Mouse (Mus musculus): Measurements from ENCODE around the gene Teddm1a. TPM values are rescaled to one million over a fixed set of nuclear protein-coding genes. Genes with fewer than 3 reads are reported as not detected.

Teddm1a gene
- polyA plus RNA-seq, 1 experiment: not detected

DNA sequence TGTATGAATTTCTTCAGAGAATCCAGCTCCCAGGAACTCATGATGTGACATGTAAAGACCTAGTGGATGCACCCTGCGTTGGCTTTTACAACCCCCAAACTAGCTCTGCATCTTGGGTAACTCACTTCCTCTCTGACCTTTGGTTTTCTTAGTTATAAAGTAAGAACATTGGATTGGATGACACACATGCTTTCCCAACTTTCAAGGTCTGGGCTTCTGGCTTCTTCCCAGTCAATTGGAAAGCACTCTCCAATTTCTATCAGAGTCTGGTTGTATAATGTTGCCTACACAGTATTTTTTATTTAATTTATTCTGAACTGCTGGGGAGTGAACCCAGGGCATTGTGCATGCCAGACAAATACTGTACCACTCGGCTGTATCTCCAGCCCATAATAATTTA is 38.9 kb downstream of the Teddm1a start:
- H3K36me3 ChIP-seq (ENCODE audit: control insufficient read depth, insufficient read depth, low read length): no peaks in the 10 kb centered on the region
- H3K27ac ChIP-seq (ENCODE audit: insufficient read depth, low read depth, low read length): no peak overlapping the region
- no peak for DNase-seq
- no peaks in the 10 kb centered on the region for H3K27me3 ChIP-seq (replicated peaks; ENCODE audit: control insufficient read depth, insufficient read depth, low read length)
- H3K4me1 ChIP-seq (ENCODE audit: control insufficient read depth, insufficient read depth, low read length): no peaks in the 10 kb centered on the region
- 57% methylated on average over 2 of the region's 2 CpGs for WGBS
- no peak overlapping the region for H3K4me3 ChIP-seq (ENCODE audit: insufficient read depth, low read depth, low read length)
- no peak for TF ChIP-seq CTCF (conservative IDR thresholded peaks at IDR 0.05; ENCODE audit: insufficient read depth, insufficient read length, low read depth, low read length)
- TF ChIP-seq POLR2A (IDR thresholded peaks at IDR 0.05; ENCODE audit: low read depth, low read length): no peak

DNA sequence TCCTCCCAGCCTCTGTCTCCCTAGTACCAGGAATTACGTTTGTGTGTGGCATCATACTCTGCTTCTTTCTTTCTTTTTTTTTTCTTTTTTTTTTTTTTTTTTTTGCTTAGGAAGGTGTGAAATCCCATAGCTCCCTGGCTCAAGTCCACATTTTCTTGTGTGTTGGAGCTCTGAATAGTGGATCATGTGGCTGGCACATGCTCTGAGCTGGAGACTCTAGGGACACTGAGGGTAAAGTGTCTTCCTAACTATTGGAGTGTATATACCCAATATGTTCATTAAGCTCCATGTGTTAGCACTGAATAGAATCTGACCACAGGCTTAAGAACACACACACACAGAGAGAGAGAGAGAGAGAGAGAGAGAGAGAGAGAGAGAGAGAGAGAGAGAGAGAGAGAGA is 42.2 kb downstream of the Teddm1a start:
- H3K36me3 ChIP-seq (ENCODE audit: control insufficient read depth, insufficient read depth, low read length): no peaks in the 10 kb centered on the region
- DNase-seq: no peak
- 62% methylated on average over 1 of the region's 1 CpGs for WGBS
- H3K4me1 ChIP-seq (ENCODE audit: control insufficient read depth, insufficient read depth, low read length): no peaks in the 10 kb centered on the region
- H3K4me3 ChIP-seq (ENCODE audit: insufficient read depth, low read depth, low read length): no peak overlapping the region
- H3K27me3 ChIP-seq (replicated peaks; ENCODE audit: control insufficient read depth, insufficient read depth, low read length): no peaks in the 10 kb centered on the region
- H3K27ac ChIP-seq (ENCODE audit: insufficient read depth, low read depth, low read length): no peak overlapping the region
- TF ChIP-seq POLR2A (IDR thresholded peaks at IDR 0.05; ENCODE audit: low read depth, low read length): no peak

DNA sequence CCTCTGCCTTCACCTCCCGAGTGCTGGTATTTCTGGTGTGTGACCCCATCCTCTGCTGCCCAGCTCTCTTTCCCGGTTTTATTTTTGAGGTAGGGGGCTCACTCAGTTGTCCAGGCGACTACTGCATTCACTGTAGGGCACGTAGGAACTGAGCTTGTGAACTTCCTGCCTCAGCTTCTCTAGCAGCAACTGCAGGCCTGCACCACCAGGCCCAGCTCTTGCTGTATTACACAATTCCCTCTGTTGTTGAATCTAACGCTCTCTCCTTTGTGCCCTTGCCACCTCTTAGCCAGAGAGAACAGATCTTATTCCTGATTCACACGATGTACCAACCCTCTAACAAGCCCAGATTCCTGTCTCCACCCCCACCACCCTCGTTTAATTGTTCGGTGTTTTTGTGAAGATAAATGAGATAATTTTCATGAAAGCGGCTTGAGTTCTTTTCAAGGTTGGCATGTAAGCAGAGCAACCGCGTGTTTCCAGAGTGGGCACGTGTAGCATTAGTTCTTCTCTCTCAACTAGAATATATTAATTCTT is 44.4 kb downstream of the Teddm1a start:
- DNase-seq: no peak
- TF ChIP-seq CTCF (conservative IDR thresholded peaks at IDR 0.05; ENCODE audit: insufficient read depth, insufficient read length, low read depth, low read length): no peak
- no peak for TF ChIP-seq POLR2A (IDR thresholded peaks at IDR 0.05; ENCODE audit: low read depth, low read length)

DNA sequence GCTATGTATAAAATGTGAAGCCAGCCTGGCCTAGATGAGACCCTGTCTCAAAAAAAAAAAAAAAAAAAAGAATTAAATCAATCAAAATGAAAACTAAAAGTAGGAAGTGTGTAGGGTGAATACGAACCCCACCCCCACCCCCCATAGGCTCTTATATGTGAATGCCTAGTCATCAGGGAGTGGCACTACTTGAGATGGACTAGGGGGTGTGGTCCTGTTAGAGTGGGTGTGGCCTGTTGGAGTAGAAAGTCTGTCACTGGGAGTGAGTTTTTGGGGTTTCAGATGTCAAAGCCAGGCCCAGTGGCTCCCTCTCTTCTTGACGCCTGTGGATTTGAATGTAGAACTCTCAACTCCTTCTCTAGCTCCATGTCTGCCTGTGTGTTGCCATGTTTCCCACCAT is 45.5 kb downstream of the Teddm1a start:
- no peak overlapping the region for H3K4me3 ChIP-seq (ENCODE audit: insufficient read depth, low read depth, low read length)
- no peaks in the 10 kb centered on the region for H3K27me3 ChIP-seq (replicated peaks; ENCODE audit: control insufficient read depth, insufficient read depth, low read length)
- H3K36me3 ChIP-seq (ENCODE audit: control insufficient read depth, insufficient read depth, low read length): no peaks in the 10 kb centered on the region
- no peak overlapping the region for H3K27ac ChIP-seq (ENCODE audit: insufficient read depth, low read depth, low read length)
- no peak for TF ChIP-seq POLR2A (IDR thresholded peaks at IDR 0.05; ENCODE audit: low read depth, low read length)
- TF ChIP-seq CTCF (conservative IDR thresholded peaks at IDR 0.05; ENCODE audit: insufficient read depth, insufficient read length, low read depth, low read length): no peak
- no peaks in the 10 kb centered on the region for H3K4me1 ChIP-seq (ENCODE audit: control insufficient read depth, insufficient read depth, low read length)
- no peak for DNase-seq
- 95% methylated on average over 2 of the region's 2 CpGs for WGBS

More for the DNA sequence above, 44.4 kb downstream of the Teddm1a start:
- Histone ChIP-seq H3K27ac (ENCODE audit: insufficient read depth, low read depth, low read length) (no peak overlapping the region), H3K27me3 (replicated peaks; ENCODE audit: control insufficient read depth, insufficient read depth, low read length) (no peaks in the 10 kb centered on the region), H3K4me3 (ENCODE audit: insufficient read depth, low read depth, low read length) (no peak overlapping the region), H3K36me3 (ENCODE audit: control insufficient read depth, insufficient read depth, low read length) (no peaks in the 10 kb centered on the region), H3K4me1 (ENCODE audit: control insufficient read depth, insufficient read depth, low read length) (no peaks in the 10 kb centered on the region)
- WGBS: 81% methylated on average over 12 of the region's 12 CpGs

DNA sequence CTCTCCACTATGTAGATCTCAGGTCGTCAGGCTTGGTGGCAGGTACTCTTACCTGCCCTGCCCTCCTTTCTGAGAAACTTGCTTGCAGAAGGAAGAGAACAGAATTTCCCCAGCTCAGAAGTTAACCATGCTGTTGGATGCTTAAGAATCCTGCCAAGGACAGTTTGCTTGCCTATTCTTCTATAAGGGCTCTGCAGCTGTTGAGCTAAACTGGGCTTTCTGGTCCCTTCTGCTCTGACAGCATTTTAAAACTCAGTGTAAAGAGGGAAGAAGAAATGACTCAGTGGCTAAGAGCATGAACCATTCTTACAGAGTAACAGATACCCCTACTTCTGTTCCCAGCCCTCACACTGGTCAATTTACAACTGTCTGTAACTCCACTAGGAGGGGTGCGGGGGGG is 49.4 kb downstream of the Teddm1a start:
- H3K4me3 ChIP-seq (ENCODE audit: insufficient read depth, low read depth, low read length): no peak overlapping the region
- WGBS: 83% methylated on average over 2 of the region's 2 CpGs
- H3K27ac ChIP-seq (ENCODE audit: insufficient read depth, low read depth, low read length): no peak overlapping the region
- H3K27me3 ChIP-seq (replicated peaks; ENCODE audit: control insufficient read depth, insufficient read depth, low read length): no peaks in the 10 kb centered on the region
- TF ChIP-seq POLR2A (IDR thresholded peaks at IDR 0.05; ENCODE audit: low read depth, low read length) (no peak), CTCF (conservative IDR thresholded peaks at IDR 0.05; ENCODE audit: insufficient read depth, insufficient read length, low read depth, low read length) (no peak)
- H3K4me1 ChIP-seq (ENCODE audit: control insufficient read depth, insufficient read depth, low read length): no peaks in the 10 kb centered on the region
- H3K36me3 ChIP-seq (ENCODE audit: control insufficient read depth, insufficient read depth, low read length): no peaks in the 10 kb centered on the region
- DNase-seq: no peak

Other genes with a start within 250 kb of the Teddm1a start
- 0.02 and 0.03 TPM in 2 replicates for gene Rgs8, start 238.7 kb upstream of the Teddm1a start, polyA plus RNA-seq (2012; rRNA removed)
- 0.45 and 0.61 TPM in 2 replicates for gene Rgs16, start 151.4 kb upstream of the Teddm1a start, polyA plus RNA-seq (2012; rRNA removed)
- 2.4 and 3.4 TPM in 2 replicates for gene Rnasel, start 142.3 kb upstream of the Teddm1a start, polyA plus RNA-seq (2012; rRNA removed)
- 0.08 TPM in 1 of 2 replicates, not detected in the other for gene Rgsl1, start 47.6 kb upstream of the Teddm1a start, polyA plus RNA-seq (2012; rRNA removed)
- not detected in 2 replicates for gene Teddm1b, start 17.4 kb upstream of the Teddm1a start, polyA plus RNA-seq (2012; rRNA removed)
- 843 and 1,046 TPM in 2 replicates for gene Glul, start 8.2 kb downstream of the Teddm1a start, polyA plus RNA-seq (2012; rRNA removed)
- gene Teddm2, start 8.5 kb downstream of the Teddm1a start, polyA plus RNA-seq (2012; rRNA removed): 0.14 and 0.22 TPM in 2 replicates